Mouse (Mus musculus): ENCODE results near the gene Tmod2.
A peak's percentile ranks its signal among the peaks of the same experiment; 100 is the strongest.
"Not testable (repeated sequence)": the region's sequence is repeated elsewhere in the genome, so short reads cannot be mapped to it uniquely, and the experiment has no call there.

Gene Tmod2

DNA sequence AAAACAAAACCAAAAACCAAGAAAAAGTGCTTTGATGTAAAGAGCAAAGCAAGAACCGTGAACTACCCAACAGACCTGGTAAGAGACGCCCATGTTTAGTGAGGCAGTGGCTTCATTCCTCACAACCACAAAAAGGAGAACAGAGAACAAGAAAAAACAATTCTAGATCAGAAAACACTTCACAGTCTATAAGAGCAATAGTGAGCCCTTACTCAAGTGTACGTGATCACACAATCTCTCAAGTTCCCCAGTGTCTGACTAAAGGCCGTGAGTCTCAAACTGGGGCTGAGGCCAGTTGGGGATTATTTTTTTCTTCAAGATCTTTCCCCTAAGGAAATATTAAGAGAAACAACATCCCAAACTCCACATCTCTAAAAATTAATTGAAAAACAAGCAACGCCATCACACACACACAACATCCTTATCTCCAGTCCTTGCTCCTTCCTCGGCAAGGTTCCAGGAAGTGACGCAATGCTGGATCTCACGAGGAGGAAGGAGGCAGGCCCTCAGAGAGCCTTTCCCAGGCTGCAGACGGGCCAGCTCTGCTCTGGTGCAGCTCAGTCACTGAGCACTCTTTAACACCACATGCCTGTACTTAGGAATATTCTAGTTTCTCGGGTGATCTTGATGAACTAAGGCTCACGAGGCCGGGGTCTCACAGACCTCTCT lies 64.1 kb downstream of the Tmod2 start:
- DNase-seq, result peak; percentile 38

DNA sequence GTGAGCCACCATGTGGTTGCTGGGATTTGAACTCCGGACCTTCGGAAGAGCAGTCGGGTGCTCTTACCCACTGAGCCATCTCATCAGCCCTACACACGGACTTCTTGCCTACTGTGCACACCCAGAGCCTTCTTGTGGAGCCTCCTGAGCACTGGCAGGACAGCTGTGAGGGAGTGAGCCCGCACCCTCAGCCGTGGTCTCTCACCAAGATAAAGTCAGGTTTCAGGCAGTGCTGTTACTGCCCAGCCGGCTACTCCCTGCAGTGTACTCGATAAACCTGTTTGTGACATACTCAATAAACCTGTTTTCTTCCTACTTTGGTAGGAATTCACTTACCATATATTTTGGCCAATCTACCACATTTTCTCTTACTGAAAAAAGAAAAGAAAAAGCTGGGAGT lies 65.6 kb downstream of the Tmod2 start:
- no peak for DNase-seq

DNA sequence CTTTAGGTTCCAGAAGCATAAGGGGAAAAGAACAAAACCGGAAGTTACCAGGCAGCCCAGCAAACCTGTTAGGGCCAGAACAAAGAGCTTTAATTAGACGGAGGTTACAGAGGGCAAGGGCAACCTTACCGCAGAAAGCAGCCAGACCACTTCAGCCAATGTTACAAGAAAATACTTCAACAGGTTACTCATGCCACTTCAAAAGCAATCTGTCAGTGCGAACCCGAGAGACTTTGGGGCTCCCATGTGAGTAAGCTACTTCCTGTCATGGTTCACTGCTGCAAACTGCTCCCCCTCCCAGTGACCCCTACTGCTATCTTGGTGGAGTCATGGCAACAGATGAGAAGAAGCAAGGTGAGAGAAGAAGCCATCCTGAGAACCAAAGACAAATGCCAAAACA lies 69.6 kb downstream of the Tmod2 start:
- no peak for DNase-seq

DNA sequence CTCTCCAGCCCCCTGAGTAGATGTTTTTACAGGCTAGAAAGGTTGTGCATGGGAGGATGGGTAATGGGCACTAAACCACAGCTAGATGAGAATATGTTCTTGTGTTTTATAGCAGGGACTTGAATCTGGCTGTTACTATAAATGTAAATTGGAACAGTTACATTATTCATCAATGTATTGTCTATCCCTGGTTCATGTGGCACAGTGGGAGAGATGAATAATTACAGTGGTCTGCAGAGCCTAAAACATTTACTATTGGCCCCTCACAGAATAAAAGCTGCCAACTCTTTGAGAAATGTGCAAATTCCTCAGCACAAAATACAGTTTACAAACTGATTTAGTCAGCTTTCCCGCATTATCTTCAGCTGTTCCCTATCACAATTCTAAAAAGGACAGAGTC lies 74.7 kb downstream of the Tmod2 start:
- DNase-seq, result no peak

DNA sequence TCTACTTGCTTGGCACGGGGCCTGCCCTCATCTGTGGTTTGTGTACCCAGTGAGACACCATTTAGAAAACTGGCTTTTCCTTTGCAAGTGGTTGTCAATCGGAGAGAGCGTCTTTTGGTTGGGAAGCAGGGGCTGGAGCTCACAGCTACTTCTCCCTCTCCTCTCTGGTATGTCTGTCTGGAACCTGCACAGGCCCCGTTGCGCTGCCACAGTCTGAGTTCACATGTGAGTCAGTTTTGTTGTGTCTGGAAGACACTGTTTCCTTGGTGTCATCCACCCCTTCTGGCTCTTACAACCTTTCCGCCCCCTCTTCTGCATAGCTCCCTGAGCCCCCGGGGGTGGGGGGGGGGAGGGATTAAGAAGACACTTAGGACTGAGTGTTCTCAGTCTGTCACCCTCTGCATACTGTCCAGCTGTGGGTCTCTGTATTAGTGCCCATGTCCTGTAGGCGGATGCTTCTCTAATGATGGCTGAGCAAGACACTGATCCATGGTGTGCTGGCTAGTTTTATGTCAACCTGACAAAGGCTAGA lies 76.6 kb downstream of the Tmod2 start:
- no peak for DNase-seq

DNA sequence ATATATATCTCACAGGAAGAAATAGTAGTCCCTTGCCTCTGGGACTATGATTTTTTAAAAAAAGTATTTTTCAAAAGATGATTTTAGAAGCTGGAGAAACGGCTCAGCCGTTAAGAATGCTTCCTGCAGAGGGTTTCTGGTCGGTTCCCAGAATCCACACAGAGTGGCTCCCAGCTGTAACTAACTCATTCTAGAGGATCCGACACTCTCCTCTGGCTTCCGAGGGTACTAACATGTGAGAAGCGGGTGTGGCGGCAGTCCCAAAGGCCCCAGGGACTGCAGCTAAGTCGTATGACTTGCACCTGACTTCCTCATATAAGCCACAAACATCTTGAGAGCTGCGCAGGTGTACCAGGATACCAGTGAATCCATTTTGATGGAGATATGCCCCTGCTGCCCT lies 78.1 kb downstream of the Tmod2 start:
- not testable (repeated sequence) for DNase-seq

DNA sequence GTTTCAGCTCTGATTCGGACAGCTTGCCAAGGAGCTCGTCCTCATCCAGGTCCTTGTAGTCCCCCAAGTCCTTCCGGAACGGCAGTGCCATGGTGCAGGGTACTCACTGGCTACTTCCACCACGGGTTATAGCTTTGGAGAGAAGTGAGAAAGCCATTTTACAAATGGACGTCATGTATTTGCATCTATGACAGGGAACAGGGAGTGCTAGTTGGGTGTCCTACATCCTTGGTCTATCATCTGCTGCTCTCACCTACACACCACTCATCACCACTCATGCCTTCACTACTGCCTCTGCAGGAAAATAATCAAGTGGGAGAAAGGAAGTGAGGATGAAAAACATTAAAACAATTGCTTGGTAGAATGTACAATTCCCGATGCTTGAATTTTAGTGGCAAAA lies 78.7 kb downstream of the Tmod2 start:
- DNase-seq, result no peak

DNA sequence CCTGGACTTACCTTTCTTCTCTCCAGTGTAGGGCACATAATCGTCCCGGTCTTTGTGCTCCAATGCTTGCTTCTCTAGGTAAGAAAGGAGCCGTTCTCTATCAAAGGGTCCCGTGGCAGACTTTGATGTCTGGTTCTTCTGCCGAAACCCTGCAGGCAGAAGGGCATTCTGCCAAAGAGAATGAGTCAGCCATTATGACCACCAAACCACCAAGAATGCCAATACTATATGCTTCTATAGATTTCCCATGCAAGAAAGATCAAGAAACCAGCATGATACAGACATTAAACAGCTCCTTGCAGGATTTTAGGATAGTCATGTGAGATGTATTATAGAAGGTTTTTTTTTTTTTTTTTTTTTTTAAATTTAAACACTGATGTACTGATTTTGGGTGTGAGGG lies 81.8 kb downstream of the Tmod2 start:
- no peak for DNase-seq

DNA sequence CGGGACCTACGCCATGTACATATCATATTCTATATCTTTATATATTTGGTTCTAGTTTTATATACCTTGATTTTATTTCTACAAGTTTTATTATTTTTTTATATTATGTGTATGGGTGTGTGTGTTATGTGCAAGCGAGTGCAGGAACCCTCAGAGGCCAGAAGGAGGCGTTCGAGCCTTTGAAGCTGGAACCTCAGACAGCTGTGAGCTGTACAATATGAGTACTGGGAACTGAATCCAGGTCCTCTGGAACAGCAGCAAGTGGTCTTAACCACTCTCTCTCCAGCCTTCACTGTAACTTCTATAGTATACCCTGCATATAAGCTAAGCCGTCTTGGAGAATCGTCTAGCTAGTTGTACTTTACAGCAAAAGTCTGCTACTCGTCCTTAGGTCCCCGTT lies 83.0 kb downstream of the Tmod2 start:
- DNase-seq, result no peak

DNA sequence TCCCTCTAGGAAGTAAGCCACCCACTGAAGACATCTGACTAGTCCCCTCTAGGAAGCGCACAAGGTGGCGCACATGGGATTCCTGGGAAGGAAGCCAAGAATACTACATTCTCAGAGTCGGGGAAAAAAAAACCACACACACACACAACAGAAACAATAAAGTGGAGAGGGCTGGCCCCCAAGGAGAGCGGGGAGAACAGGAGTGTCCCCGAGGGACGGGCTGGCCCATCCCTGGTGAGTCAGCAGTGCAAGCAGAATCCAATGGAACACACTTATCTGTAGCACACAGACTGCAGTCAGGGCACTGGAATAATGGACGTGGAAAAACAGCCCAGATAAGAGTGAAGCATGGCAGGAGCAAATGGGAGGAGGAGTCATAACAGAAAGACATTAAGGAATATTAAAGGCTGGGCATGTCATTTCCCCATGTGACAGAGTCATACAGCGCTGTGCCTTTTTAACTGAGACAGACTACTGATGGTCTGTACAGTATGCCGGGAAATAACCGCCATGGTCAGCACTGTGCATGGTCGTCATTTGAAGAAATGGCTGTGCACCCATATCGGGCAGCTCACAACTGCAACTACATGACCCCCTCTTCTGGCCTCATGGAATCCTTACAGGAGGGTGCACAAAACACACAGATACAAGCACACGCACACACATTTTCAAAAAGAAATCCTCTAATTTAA lies 83.6 kb downstream of the Tmod2 start:
- no peak for DNase-seq

DNA sequence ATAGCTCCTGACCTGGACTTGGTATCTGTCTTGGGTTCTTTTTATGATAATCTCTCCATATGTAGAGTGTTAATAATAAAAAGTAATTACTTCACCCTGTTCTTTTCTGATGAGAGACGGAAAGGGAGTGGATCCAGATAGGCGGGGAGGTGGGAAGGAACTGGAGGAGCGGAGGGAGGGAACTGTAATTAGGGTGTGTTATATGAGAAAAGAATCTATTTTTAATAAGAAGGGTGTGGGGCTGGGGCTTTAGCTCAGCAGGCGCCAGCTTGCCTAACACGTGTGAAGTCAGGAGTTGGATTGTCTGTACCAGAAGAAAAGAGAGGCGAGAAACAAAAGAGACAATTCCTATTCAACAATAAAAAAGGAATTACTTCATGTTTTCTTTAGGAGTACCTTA lies 87.5 kb downstream of the Tmod2 start:
- peak; percentile 19 for DNase-seq

DNA sequence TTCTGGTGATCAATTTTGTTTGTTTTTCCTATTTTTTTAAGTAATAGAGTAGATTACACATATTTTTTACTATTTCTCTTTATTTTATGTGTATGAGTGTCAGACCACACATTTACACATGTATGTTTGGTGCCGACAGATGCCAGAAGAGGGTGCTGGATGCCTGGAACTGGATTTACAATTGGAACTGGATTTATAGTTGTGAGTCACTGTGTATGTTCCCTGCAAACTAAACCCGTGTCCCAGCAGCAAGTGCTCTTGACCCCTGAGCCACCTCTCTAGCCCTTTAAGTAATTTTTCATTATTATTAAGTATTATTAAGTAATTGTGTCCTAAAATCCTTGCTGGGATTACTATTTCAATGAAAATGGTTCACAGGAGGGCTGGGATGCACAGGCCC lies 88.9 kb downstream of the Tmod2 start:
- no peak for DNase-seq

DNA sequence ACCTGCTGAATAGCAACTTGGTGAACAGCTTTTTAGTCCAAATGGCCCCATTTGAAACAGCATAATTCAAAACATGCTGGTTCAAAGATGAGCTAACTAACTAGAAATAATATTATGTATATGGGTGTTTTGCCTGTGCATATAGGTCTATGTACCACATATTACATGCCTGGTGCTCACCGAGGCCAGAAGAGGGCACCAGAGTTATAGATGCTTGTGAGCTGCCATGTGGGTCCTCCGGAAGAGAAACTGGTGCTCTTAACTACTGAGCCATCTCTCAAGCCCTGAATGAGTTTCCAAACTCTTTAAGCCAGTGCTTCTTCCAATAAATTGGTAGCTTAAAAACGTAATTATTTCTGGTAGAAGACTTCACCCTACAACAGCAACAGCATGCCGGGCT lies 89.3 kb downstream of the Tmod2 start:
- peak; percentile 21 for DNase-seq

DNA sequence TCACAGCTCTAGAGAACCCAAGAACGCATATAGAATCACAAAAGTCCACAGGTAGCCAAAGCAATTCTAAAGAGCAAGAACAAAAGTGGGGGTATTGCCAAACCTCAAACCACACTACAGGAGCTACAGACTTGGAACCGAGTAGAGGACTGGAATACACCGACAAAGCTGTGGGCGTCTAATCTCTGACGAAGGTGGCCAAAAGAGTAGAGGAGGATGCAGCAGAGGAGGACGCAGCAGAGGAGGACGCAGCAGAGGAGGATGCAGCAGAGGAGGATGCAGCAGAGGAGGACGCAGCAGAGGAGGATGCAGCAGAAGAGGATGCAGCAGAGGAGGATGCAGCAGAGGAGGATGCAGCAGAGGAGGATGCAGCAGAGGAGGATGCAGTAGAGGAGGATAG lies 90.2 kb downstream of the Tmod2 start:
- DNase-seq, result no peak

DNA sequence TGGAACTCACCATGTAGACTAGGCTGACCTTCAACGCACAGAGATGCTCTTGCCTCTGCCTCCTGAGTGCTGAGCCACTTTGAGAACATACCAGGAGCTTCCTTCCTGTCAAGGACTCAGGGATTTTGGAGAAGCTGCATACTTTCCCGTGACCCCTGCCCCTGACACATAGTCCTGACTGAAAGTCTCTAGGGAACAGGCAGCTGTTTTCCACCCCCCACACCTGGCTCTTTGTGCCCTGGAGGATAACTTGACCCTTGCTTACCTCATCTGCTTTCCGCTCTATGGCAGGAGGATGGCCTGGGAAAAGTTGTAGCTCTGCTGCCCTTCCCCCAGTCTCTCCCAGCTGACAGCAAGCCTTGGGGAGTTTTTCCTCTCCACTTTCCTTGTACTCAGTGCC lies 93.4 kb downstream of the Tmod2 start:
- DNase-seq, result no peak
